ENCODE assay signal across 9 mouse cellular contexts in genomic region chr15:78778077-78778870, GRCm38 (mm10). TPM values are rescaled to one million over a fixed set of nuclear protein-coding genes. Genes with fewer than 3 reads are reported as not detected.
DNase-seq lines count a peak whose midpoint lies in the region; ATAC-seq lines count a peak whose summit lies in the region.
"Had no signal": no experiment of that assay in that cellular context is flagged by ENCODE, and none has a peak within 500 bp of the region (broad histone marks: within the 10 kb centered on the region; RNA-seq: fewer than 3 reads in every experiment).

No protein-coding gene starts in this region.

- peaks cover 18% of the 10 kb centered on the region for H3K4me1 ChIP-seq in forebrain, embryonic 13.5 days

- peak overlapping the region; percentile 73; the same call in 1 of the 2 replicates for H3K27ac ChIP-seq in forebrain, embryonic 13.5 days

- H3K4me3 ChIP-seq in forebrain, embryonic 13.5 days: no peak overlapping the region
- H3K4me3 ChIP-seq: megakaryocyte, embryonic 14.5 days had no signal

- 50% methylated on average over 14 of the region's 15 CpGs for WGBS in forebrain, embryonic 13.5 days

- no peaks in the 10 kb centered on the region for H3K9me3 ChIP-seq in forebrain, embryonic 13.5 days (replicated peaks)
- H3K9me3 ChIP-seq: megakaryocyte, embryonic 14.5 days had no signal

- no peak; the same call in 1 of the 2 replicates for ATAC-seq in forebrain, embryonic 13.5 days

- peak; percentile 95 for DNase-seq in ES-CJ7 (ENCODE audit: low read depth, low spot score)
- peak; percentile 46 for DNase-seq in c-Kit-positive CD71-positive TER-119-negative erythroid progenitor cells, embryonic 14.5 days (ENCODE audit: low read depth)
- DNase-seq in heart, postnatal 25 days (ENCODE audit: low spot score): peak; percentile 84
- DNase-seq in layer of hippocampus, adult 18-20 months (ENCODE audit: low spot score in 2 of 2): peak; percentile 90 to 98
- DNase-seq in lung, adult 18-20 months: peak; percentile 90 to 94
- peak; percentile 85 for DNase-seq in ovary, postnatal 14 days (ENCODE audit: low spot score)
- DNase-seq in thymus, postnatal 10 days (ENCODE audit: low spot score in 2 of 2): peak; percentile 56 to 84

- no peak overlapping the region for H3K4me2 ChIP-seq in forebrain, embryonic 13.5 days

- H3K36me3 ChIP-seq in forebrain, embryonic 13.5 days (ENCODE audit: poor library complexity, severe bottlenecking): no peaks in the 10 kb centered on the region

- intact Hi-C loops in heart, postnatal 25 days (cut with DNase I): no loop called here

- H3K27me3 ChIP-seq in forebrain, embryonic 13.5 days: no peaks in the 10 kb centered on the region

- no peak overlapping the region for H3K9ac ChIP-seq in forebrain, embryonic 13.5 days

RNA-seq across cellular contexts. Expression of gene Mfng, which starts 5.0 kb away (rescaled TPM):
- 136 and 138 TPM in 2 replicates for polyA plus RNA-seq in forebrain, embryonic 13.5 days (2015; fragmentation: Nextera tagmentation; extraction: Ambion mirVana)
- total RNA-seq in heart, postnatal 25 days (2021): 10 to 100 TPM; 11.6 to 13.2 TPM
- total RNA-seq in layer of hippocampus, adult 18-20 months (2021): 1 to 10 TPM; 6.0 to 6.2 TPM

RNA-seq across cellular contexts. Expression of gene Card10, which starts 24.6 kb away (rescaled TPM):
- polyA plus RNA-seq in forebrain, embryonic 13.5 days (2015; fragmentation: Nextera tagmentation; extraction: Ambion mirVana): 0.92 and 0.93 TPM in 2 replicates
- total RNA-seq in heart, postnatal 25 days (2021): 10 to 100 TPM; 14.8 to 18.3 TPM
- total RNA-seq in layer of hippocampus, adult 18-20 months (2021): 1 to 10 TPM; 5.9 to 6.7 TPM

RNA-seq across cellular contexts. Expression of gene Elfn2, which starts 59.7 kb away (rescaled TPM):
- 1.7 and 1.8 TPM in 2 replicates for polyA plus RNA-seq in forebrain, embryonic 13.5 days (2015; fragmentation: Nextera tagmentation; extraction: Ambion mirVana)
- 1 to 10 TPM; 1.4 to 2.5 TPM for total RNA-seq in heart, postnatal 25 days (2021)
- total RNA-seq in layer of hippocampus, adult 18-20 months (2021): 100 to 1,000 TPM; 206 to 214 TPM

Comparison
In these comparisons a context has a peak if more than half of its experiments do, and no peak if none do; other contexts are left out.
1. RNA of gene Elfn2, which starts 59.7 kb away (total RNA-seq): 206 to 214 TPM in layer of hippocampus, adult 18-20 months; 1.4 to 2.5 TPM in heart, postnatal 25 days; every median in the first group is over 10 times any median in the second.
2. Peak in every context shown above with its lines, with median percentiles within 50 percentile points of each other: DNase-seq.